Mouse (Mus musculus) large intestine, adult 2 months (tissue): ENCODE measurements around the gene Hoxa1. TPM values are rescaled to one million over a fixed set of nuclear protein-coding genes. Genes with fewer than 3 reads are reported as not detected.

Experiments
- DNase-seq: peaks from one replicate; pipeline ENCODE4 v3.0.0-alpha.2; 2012; ENCODE audit warnings: low read depth, low spot score
- whole genome bisulfite sequencing: fragments of 180-500 bp; shearing (Covaris S2); methylation state at CpG from one replicate; pipeline ENCODE4 v1.1.7; 2018; 5-methylcytosine and 5-hydroxymethylcytosine counted together
- polyA plus RNA-seq: library from polyadenylated mRNA; depleted of rRNA; stranded (reverse); fragments of >200 nt; gene quantifications from 2 replicates; pipeline ENCODE4 v1.2.3, GENCODE M21; 2012

Hoxa1 gene
- polyA plus RNA-seq, 1 experiment = 0.24 TPM

GRCm38 (mm10) chr6:52174968-52175751 is 17.0 kb upstream of the Hoxa1 start:
- DNase-seq = no peak
- WGBS = 12% methylated on average over 41 of the region's 41 CpGs

DNA sequence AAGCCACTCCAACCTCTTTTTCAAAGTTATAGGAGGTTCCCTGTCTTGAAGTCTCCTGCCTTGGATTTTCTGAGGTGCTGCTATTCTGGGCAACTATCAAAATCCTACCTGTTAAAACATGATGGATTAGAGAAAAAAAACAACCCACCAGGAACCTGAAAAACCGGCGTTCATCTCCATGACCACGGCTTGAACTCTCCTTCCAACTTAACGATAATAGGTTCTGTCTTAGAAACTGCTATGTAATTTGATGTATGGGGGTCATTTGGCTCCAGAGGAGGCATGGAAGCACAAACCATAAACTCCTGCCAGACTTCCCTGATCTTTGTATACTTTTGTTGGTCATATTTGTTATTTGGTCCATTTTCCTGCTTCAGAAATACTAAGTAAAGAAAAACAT is 15.5 kb upstream of the Hoxa1 start:
- DNase-seq = no peak
- 23% methylated on average over 4 of the region's 4 CpGs for WGBS

- 36% methylated on average over 35 of the region's 35 CpGs for WGBS
- DNase-seq = no peak
Measured at GRCm38 (mm10) chr6:52172501-52172900, 14.4 kb upstream of the Hoxa1 start.

DNA sequence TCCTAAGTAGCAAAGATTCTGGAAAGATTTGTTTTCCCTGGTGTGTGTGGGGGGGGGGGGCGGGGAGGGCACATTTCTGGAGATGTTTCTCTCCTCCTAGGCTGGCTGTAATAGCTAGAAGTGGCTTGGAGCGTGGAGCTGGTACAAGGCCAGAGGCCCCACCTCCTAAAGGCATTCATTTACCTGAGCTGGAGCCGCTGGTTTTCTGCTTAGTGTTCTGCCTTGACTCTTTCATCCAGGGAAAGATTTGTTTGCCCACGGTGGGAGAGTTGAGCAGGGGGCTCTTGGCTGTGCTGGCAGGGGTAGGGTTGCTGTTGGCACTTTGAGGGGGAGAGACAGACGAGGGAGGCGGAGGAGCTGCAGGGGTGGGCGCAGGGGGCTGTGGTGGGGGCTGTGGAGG is 13.8 kb upstream of the Hoxa1 start:
- WGBS = 75% methylated on average over 7 of the region's 7 CpGs
- no peak for DNase-seq

GRCm38 (mm10) chr6:52171331-52171730 is 13.2 kb upstream of the Hoxa1 start:
- 87% methylated on average over 4 of the region's 4 CpGs for WGBS
- DNase-seq = no peak

- DNase-seq = no peak
- WGBS = 82% methylated on average over 5 of the region's 5 CpGs
Measured at GRCm38 (mm10) chr6:52170898-52171223, 12.7 kb upstream of the Hoxa1 start.

DNA sequence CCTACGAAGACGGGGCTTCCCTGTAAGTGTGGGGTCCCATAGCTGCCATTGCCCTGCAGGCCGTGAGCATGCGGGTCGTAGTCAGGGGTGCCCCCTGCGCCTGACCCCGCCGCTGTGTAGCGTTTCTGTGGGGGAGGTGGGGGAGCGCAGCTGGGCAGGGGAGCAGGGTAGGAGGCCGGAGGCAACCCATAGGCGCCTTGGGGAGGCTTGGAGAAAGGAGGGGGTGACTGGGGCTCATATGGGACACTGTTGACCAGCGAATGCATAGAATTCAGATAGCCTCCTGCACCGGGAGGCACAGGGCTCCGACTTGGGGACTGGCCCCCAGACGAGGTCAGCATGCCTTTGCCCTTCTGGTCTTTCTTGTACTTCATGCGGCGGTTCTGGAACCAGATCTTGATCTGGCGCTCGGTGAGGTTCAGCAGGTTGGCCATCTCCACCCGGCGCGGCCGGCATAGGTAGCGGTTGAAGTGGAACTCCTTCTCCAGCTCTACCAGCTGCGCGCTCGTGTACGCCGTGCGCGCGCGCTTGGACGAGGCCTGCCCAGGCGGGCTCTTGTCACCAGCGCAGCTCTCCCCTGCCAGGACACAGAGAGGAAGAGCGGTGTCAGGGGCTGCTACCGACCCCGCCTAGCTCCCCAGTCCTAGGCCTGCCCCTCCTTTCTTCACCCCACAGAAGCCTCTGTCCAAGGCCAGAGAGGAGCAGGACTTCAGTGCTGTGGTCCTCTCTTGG is 12.2 kb upstream of the Hoxa1 start:
- DNase-seq = no peak
- 90% methylated on average over 40 of the region's 40 CpGs for WGBS

DNA sequence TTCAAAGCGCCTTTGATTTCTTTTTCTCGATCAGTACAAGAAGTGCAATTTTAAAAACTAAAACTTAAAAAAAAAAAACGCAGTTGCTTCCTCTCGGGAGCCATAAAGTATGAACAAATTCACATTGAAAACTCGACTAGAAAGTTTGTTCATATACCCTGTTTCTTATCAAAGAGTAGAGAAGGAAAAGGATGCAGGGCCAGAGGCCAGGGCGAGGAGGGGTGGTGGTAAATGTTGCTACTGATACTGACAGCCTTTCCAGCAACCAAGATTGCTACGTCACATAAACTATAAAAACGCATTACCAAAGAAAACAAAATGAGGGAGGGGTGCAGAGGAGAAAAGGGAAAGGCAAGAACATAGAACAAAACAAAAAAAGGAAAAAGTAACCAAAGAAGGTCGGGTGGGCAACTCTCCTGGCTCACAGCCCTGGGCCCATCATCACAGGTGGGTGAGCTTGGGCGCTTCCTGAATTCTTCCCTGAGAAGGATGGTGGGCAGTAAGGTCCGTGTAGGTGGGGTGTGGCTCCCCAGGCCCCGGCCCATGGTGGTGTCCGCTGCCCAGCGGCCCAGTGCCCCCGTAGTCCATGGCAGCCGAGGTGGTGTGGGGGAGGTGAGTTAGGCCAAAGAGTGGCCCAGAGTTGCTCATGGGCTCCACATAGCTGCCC is 11.5 kb upstream of the Hoxa1 start:
- DNase-seq = no peak
- 80% methylated on average over 16 of the region's 16 CpGs for WGBS

GRCm38 (mm10) chr6:52168191-52169055 is 10.3 kb upstream of the Hoxa1 start:
- no peak for DNase-seq
- 84% methylated on average over 42 of the region's 42 CpGs for WGBS

GRCm38 (mm10) chr6:52167736-52168161 is 9.6 kb upstream of the Hoxa1 start:
- no peak for DNase-seq
- 91% methylated on average over 14 of the region's 14 CpGs for WGBS

- WGBS = 92% methylated on average over 1 of the region's 1 CpGs
- DNase-seq = no peak
Measured at GRCm38 (mm10) chr6:52167176-52167575, 9.1 kb upstream of the Hoxa1 start.

DNA sequence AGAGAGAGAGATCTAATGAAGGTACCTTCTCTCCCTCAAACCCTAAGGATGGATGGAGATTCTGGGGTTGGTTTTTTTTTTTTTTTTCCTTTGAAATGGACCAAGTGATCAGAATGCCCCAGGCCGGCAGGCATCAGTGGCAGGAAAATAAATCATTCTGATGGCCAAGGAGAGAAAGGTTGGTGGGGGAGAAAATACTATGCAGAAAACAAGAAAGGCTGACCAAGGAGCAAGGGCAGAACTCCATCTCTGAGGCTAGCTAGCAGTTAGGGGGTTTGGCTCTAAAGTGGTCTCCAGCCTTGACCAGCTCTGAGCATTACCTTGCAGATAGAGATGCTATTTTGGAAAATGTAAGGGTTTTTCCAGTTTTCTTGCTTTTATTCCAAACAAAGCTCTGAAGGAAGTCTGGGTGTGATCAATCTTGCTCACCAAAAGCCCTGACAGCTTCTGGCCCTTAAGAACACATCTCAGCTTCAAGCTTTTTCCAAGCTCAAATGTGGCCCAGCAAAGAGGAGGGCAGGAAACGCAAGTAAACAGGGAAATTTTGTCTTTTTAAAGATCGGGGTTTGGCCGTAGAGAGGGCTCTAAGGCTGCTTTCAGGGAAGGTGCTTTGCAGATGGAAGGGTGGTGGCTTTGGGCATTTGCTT is 8.4 kb upstream of the Hoxa1 start:
- 79% methylated on average over 4 of the region's 4 CpGs for WGBS
- no peak for DNase-seq

GRCm38 (mm10) chr6:52165441-52166370 is 7.6 kb upstream of the Hoxa1 start:
- WGBS = 78% methylated on average over 28 of the region's 28 CpGs
- DNase-seq = no peak

DNA sequence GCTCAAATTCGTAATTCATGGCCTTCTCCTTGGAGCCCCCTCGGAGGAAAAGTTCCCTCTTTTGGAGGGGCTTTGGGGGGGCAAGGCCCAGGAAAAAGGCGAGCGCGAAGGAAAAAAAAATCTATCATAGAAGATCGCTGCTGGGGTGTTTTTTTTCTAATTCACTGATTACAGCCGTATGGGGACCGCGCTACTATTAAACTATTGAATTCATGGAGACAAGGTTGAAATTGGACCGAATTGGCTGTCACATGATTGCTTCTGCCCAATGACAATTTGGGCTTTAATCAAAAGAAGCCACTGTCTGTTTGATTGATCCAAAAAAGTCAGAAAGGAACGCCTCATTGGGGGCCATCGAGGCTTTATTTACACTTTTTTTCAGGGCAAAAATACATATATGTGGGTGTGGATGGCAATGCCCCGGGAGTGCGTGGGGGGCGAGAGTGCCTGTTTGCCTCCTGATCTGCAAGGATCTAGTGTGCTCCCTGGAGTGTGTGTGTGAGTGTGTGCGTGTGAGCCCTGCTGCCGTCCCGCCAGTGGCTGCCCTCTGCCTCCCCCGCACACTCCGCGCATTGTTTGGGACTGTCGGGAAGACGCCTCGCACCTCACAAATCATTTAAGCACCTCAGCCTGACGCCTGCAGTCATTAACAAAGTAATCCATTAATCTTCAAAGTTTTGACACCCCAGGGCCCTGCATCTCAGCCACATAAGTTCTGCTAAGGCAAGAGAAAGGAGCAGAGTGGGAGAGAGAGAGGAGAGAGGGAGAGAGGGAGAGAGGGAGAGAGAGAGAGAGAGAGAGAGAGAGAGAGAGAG is 6.7 kb upstream of the Hoxa1 start, which contains the start of gene Hoxa2:
Gene Hoxa2 (minus strand): TSS at position 206 of the 815 bp plus-strand sequence.
- no peak for DNase-seq

GRCm38 (mm10) chr6:52164051-52164625 is 6.0 kb upstream of the Hoxa1 start:
- no peak for DNase-seq
- WGBS = 63% methylated on average over 39 of the region's 39 CpGs

More for the DNA sequence above, 6.7 kb upstream of the Hoxa1 start, which contains the start of gene Hoxa2:
- 68% methylated on average over 25 of the region's 25 CpGs for WGBS

DNA sequence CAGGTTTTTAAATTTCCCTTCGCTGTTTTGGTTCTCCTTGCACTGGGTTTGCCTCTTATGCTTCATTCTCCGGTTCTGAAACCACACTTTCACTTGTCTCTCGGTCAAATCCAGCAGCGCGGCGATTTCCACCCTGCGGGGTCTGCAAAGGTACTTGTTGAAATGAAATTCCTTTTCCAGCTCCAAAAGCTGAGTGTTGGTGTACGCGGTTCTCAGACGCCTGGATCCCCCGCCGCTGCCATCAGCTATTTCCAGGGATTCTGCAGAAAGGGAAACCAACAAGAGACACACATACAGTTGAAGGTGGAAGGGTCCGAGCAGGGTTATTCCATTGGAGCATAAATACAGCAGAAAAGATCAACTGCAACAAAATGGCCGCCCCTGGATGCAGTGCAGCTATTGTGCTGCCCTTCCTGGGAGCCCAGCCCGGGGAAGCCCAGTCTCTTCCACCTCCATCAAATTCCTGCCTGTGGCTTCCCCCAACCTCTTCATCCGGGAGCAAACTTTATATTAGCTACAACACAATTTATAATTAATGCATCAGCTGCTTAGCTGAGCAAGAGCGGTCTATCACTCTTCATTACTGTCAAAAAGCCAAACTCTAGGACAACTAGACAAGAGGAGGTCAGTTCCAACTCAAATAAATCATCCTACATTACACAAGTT is 5.4 kb upstream of the Hoxa1 start:
- DNase-seq = no peak
- WGBS = 88% methylated on average over 17 of the region's 17 CpGs
